Mouse (Mus musculus) spleen, postnatal 36 days (tissue): ENCODE measurements around the gene Lpp.

Experiments
- DNase-seq, 2 experiments: peaks; one replicate each; pipeline ENCODE4 v3.0.0; 2022; ENCODE audit warnings: low spot score in 2 of 2, mixed read lengths in 1 of 2

Gene Lpp

GRCm38 (mm10) chr16:24434531-24435114 is 41.3 kb downstream of the Lpp start:
- no peak for DNase-seq

GRCm38 (mm10) chr16:24435115-24435553 is 41.8 kb downstream of the Lpp start:
- DNase-seq, result peak; percentile 29 to 41

- DNase-seq, result no peak
Measured at GRCm38 (mm10) chr16:24438438-24438837, 45.1 kb downstream of the Lpp start.

- DNase-seq, result no peak
Measured at GRCm38 (mm10) chr16:24441338-24441737, 48.0 kb downstream of the Lpp start.

GRCm38 (mm10) chr16:24442500-24443122 is 49.3 kb downstream of the Lpp start:
- no peak for DNase-seq

- no peak for DNase-seq
Measured at GRCm38 (mm10) chr16:24443123-24443515, 49.8 kb downstream of the Lpp start.

- no peak for DNase-seq
Measured at GRCm38 (mm10) chr16:24443555-24443954, 50.2 kb downstream of the Lpp start.

- DNase-seq, result no peak
Measured at GRCm38 (mm10) chr16:24444818-24445217, 51.5 kb downstream of the Lpp start.

- DNase-seq, result no peak
Measured at GRCm38 (mm10) chr16:24445473-24445872, 52.2 kb downstream of the Lpp start.

- peak; percentile 71 to 77 for DNase-seq
Measured at GRCm38 (mm10) chr16:24446449-24446848, 53.1 kb downstream of the Lpp start.

GRCm38 (mm10) chr16:24447666-24448492 is 54.6 kb downstream of the Lpp start:
- DNase-seq, result no peak

- DNase-seq, result peak in 1 of 2 experiments; percentile 25
Measured at GRCm38 (mm10) chr16:24448493-24448845, 55.2 kb downstream of the Lpp start.

GRCm38 (mm10) chr16:24449806-24450205 is 56.5 kb downstream of the Lpp start:
- no peak for DNase-seq

- DNase-seq, result no peak
Measured at GRCm38 (mm10) chr16:24450256-24450655, 56.9 kb downstream of the Lpp start.

GRCm38 (mm10) chr16:24451123-24451522 is 57.8 kb downstream of the Lpp start:
- DNase-seq, result no peak

- no peak for DNase-seq
Measured at GRCm38 (mm10) chr16:24453536-24453935, 60.2 kb downstream of the Lpp start.

GRCm38 (mm10) chr16:24454493-24454892 is 61.2 kb downstream of the Lpp start:
- no peak for DNase-seq

GRCm38 (mm10) chr16:24455361-24455855 is 62.1 kb downstream of the Lpp start:
- no peak for DNase-seq

- no peak for DNase-seq
Measured at GRCm38 (mm10) chr16:24463842-24464241, 70.5 kb downstream of the Lpp start.

- no peak for DNase-seq
Measured at GRCm38 (mm10) chr16:24464436-24464835, 71.1 kb downstream of the Lpp start.

GRCm38 (mm10) chr16:24465633-24466032 is 72.3 kb downstream of the Lpp start:
- DNase-seq, result no peak

GRCm38 (mm10) chr16:24467544-24468290 is 74.4 kb downstream of the Lpp start:
- DNase-seq, result peak; percentile 78 to 83
